Mouse (Mus musculus): ENCODE results near the gene Myo9b.

DNA sequence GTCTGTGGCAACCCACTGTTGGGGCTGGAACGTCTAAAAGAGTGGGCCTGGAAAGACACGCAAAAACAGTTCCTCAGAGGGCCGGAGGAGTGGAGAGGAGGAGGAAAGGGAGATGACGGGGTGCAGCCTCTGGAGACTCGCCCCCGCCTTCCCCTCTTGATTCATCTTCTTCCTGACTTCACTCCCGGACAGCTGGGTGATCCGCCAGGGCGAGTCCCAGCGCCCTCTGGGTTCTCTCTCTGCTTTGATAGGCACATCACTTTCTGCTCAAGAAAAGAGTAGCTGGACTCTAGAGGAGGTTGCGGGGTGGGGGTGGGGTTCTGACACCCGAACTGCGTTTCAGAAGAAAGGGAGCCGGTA is 617 bp downstream of the Myo9b start:
- no peak for TF ChIP-seq EP300 (IDR thresholded peaks at IDR 0.05; ENCODE audit: low read depth)
- no peak for TF ChIP-seq CTCF (IDR thresholded peaks at IDR 0.05; ENCODE audit: low read depth)

All from liver, postnatal 0 days (tissue).